ENCODE assay signal across 18 mouse cellular contexts in genomic region chr19:20728278-20728677, GRCm38 (mm10). TPM values are rescaled to one million over a fixed set of nuclear protein-coding genes. Genes with fewer than 3 reads are reported as not detected.
DNase-seq lines count a peak whose midpoint lies in the region; ATAC-seq and TF ChIP-seq lines count a peak whose summit lies in the region.
"Had no signal": no experiment of that assay in that cellular context is flagged by ENCODE, and none has a peak within 500 bp of the region (broad histone marks: within the 10 kb centered on the region; RNA-seq: fewer than 3 reads in every experiment).

No protein-coding gene starts in this region.

- H3K4me1 ChIP-seq in hindbrain, postnatal 0 days (ENCODE audit: insufficient read depth, low read length): no peaks in the 10 kb centered on the region
- no peaks in the 10 kb centered on the region for H3K4me1 ChIP-seq in hindbrain, embryonic 12.5 days
- no peaks in the 10 kb centered on the region for H3K4me1 ChIP-seq in lung, embryonic 14.5 days (ENCODE audit: insufficient read depth)
- 0 out of 2 replicates have a peak, but pooled peaks cover 2% of the 10 kb centered on the region for H3K4me1 ChIP-seq in intestine, embryonic 16.5 days (ENCODE audit: control insufficient read depth, insufficient read depth, low read length)
- H3K4me1 ChIP-seq: heart, embryonic 13.5 days; limb, embryonic 13.5 days; lung, embryonic 15.5 days had no signal

- H3K4me2 ChIP-seq in hindbrain, postnatal 0 days (ENCODE audit: low read depth, low read length): no peak overlapping the region
- H3K4me2 ChIP-seq in hindbrain, embryonic 12.5 days (replicated peaks): no peak overlapping the region
- no peak overlapping the region for H3K4me2 ChIP-seq in lung, embryonic 14.5 days
- no peak overlapping the region for H3K4me2 ChIP-seq in intestine, embryonic 16.5 days (ENCODE audit: low read depth, low read length)
- H3K4me2 ChIP-seq: heart, embryonic 13.5 days; limb, embryonic 13.5 days; lung, embryonic 15.5 days had no signal

- POLR2A ChIA-PET in Patski (lab: Charles Lee): interaction anchor here (2.2 kb wide), 1 partner anchor 277 kb away, joined by 7 read pairs; no protein-coding TSS in a partner anchor

- no peak for TF ChIP-seq CTCF in hindbrain, postnatal 0 days (IDR thresholded peaks at IDR 0.05; ENCODE audit: low read depth)
- TF ChIP-seq CTCF in lung, embryonic 14.5 days (IDR thresholded peaks at IDR 0.05; ENCODE audit: low read depth): peak; percentile 22; the same call in 1 of the 2 replicates
- TF ChIP-seq CTCF in Patski (IDR thresholded peaks at IDR 0.05): peak; percentile 45

- peak; percentile 11 for DNase-seq in hindbrain, postnatal 0 days (ENCODE audit: low spot score)
- DNase-seq in lung, embryonic 14.5 days: peak; percentile 54
- DNase-seq in lung, postnatal 4 days: no peak
- DNase-seq in Patski (ENCODE audit: low read depth, low spot score): no peak
- DNase-seq in urinary bladder, adult 2 months (ENCODE audit: low spot score): no peak
- DNase-seq in kidney, postnatal 14 days: no peak
- DNase-seq: adrenal gland, adult 8-10 months; cerebellum, postnatal 10 days; gastrocnemius, postnatal 14 days; layer of hippocampus, postnatal 36 days; thymus, postnatal 4 days had no signal

- ATAC-seq in hindbrain, postnatal 0 days: no peak
- ATAC-seq in hindbrain, embryonic 12.5 days (ENCODE audit: low FRiP score): no peak
- no peak for ATAC-seq in lung, embryonic 14.5 days (ENCODE audit: insufficient read depth)
- peak; percentile 83 for ATAC-seq in Patski
- 0 out of 2 replicates have a peak, but pooled peaks have one; percentile 55 for ATAC-seq in intestine, embryonic 16.5 days
- ATAC-seq: forebrain, embryonic 14.5 days had no signal

- WGBS in hindbrain, postnatal 0 days: 88% methylated on average over 1 of the region's 1 CpGs
- 88% methylated on average over 1 of the region's 1 CpGs for WGBS in hindbrain, embryonic 12.5 days
- 90% methylated on average over 1 of the region's 1 CpGs for WGBS in lung, embryonic 14.5 days
- 78% methylated on average over 1 of the region's 1 CpGs for WGBS in intestine, embryonic 16.5 days

- in situ Hi-C loops in Patski (cut with MboI; ENCODE audit: low pct_unique_long_range_greater_than_20kb): loop anchor here (10.0 kb wide), 1 partner anchor 363 kb away; no protein-coding TSS in a partner anchor

- H3K4me3 ChIP-seq in hindbrain, postnatal 0 days (ENCODE audit: low read length): no peak overlapping the region
- no peak overlapping the region for H3K4me3 ChIP-seq in hindbrain, embryonic 12.5 days
- H3K4me3 ChIP-seq in lung, embryonic 14.5 days (ENCODE audit: low read depth, low read length): no peak overlapping the region
- H3K4me3 ChIP-seq in intestine, embryonic 16.5 days (ENCODE audit: low read length): no peak overlapping the region
- H3K4me3 ChIP-seq: heart, embryonic 13.5 days; limb, embryonic 13.5 days; lung, embryonic 15.5 days; myocyte had no signal

- no peak overlapping the region for H3K27ac ChIP-seq in hindbrain, postnatal 0 days
- no peak overlapping the region for H3K27ac ChIP-seq in hindbrain, embryonic 12.5 days
- H3K27ac ChIP-seq in lung, embryonic 14.5 days (ENCODE audit: low read depth): no peak overlapping the region
- H3K27ac ChIP-seq in intestine, embryonic 16.5 days (ENCODE audit: low read length): no peak overlapping the region
- H3K27ac ChIP-seq: heart, embryonic 13.5 days; limb, embryonic 13.5 days; lung, embryonic 15.5 days had no signal

- H3K9ac ChIP-seq in hindbrain, postnatal 0 days (replicated peaks; ENCODE audit: low read length): no peak overlapping the region
- H3K9ac ChIP-seq in hindbrain, embryonic 12.5 days: no peak overlapping the region
- no peak overlapping the region for H3K9ac ChIP-seq in lung, embryonic 14.5 days
- no peak overlapping the region for H3K9ac ChIP-seq in intestine, embryonic 16.5 days (ENCODE audit: low read depth, low read length)
- H3K9ac ChIP-seq: heart, embryonic 13.5 days; limb, embryonic 13.5 days; lung, embryonic 15.5 days had no signal

- CTCF ChIA-PET in Patski (lab: Charles Lee): interaction anchor here (0.6 to 3.7 kb wide), 14 partner anchors 10 to 365 kb away, joined by 3 to 27 read pairs (median 4); no protein-coding TSS in a partner anchor

- H3K36me3 ChIP-seq in hindbrain, postnatal 0 days (ENCODE audit: insufficient read depth, low read length): no peaks in the 10 kb centered on the region
- no peaks in the 10 kb centered on the region for H3K36me3 ChIP-seq in hindbrain, embryonic 12.5 days
- H3K36me3 ChIP-seq in lung, embryonic 14.5 days (ENCODE audit: insufficient read depth): no peaks in the 10 kb centered on the region
- no peaks in the 10 kb centered on the region for H3K36me3 ChIP-seq in intestine, embryonic 16.5 days (ENCODE audit: control insufficient read depth, insufficient read depth, low read length)
- H3K36me3 ChIP-seq: heart, embryonic 13.5 days; limb, embryonic 13.5 days; lung, embryonic 15.5 days had no signal

- no peaks in the 10 kb centered on the region for H3K27me3 ChIP-seq in hindbrain, postnatal 0 days (ENCODE audit: insufficient read depth, low read length)
- H3K27me3 ChIP-seq in hindbrain, embryonic 12.5 days: no peaks in the 10 kb centered on the region
- H3K27me3 ChIP-seq in lung, embryonic 14.5 days (ENCODE audit: insufficient read depth, low read length): no peaks in the 10 kb centered on the region
- no peaks in the 10 kb centered on the region for H3K27me3 ChIP-seq in Patski
- no peaks in the 10 kb centered on the region for H3K27me3 ChIP-seq in intestine, embryonic 16.5 days (replicated peaks; ENCODE audit: control insufficient read depth, insufficient read depth, low read length)
- H3K27me3 ChIP-seq: heart, embryonic 13.5 days; limb, embryonic 13.5 days; lung, embryonic 15.5 days had no signal

- H3K9me3 ChIP-seq in hindbrain, postnatal 0 days (ENCODE audit: low read length): no peaks in the 10 kb centered on the region
- H3K9me3 ChIP-seq in hindbrain, embryonic 12.5 days (replicated peaks): no peaks in the 10 kb centered on the region
- H3K9me3 ChIP-seq in lung, embryonic 14.5 days (ENCODE audit: low read depth, low read length): no peaks in the 10 kb centered on the region
- H3K9me3 ChIP-seq in intestine, embryonic 16.5 days (ENCODE audit: control insufficient read depth, low read length): no peaks in the 10 kb centered on the region
- H3K9me3 ChIP-seq: heart, embryonic 13.5 days; limb, embryonic 13.5 days; lung, embryonic 15.5 days had no signal

RNA-seq across cellular contexts. Expression of gene Aldh1a7, which starts 0.9 kb away (rescaled TPM):
- 1.6 TPM in 2 replicates for total RNA-seq in hindbrain, postnatal 0 days (2014; rRNA removed)
- polyA plus RNA-seq in hindbrain, postnatal 0 days (2015; fragmentation: Nextera tagmentation; extraction: Ambion mirVana): 1.7 TPM in 2 replicates
- polyA plus RNA-seq in hindbrain, embryonic 12.5 days (2016; fragmentation: Nextera tagmentation; extraction: Ambion mirVana): 1.3 and 1.4 TPM in 2 replicates
- polyA plus RNA-seq in lung, embryonic 14.5 days (2014; fragmentation: Nextera tagmentation; extraction: Ambion mirVana): 106 and 118 TPM in 2 replicates
- 1.4 TPM for polyA plus RNA-seq in Patski (2021)
- 16.7 and 17.0 TPM in 2 replicates for polyA plus RNA-seq in intestine, embryonic 16.5 days (2015; fragmentation: Nextera tagmentation; extraction: Ambion mirVana)
- 53.1 and 60.6 TPM in 2 replicates for polyA plus RNA-seq in urinary bladder, adult 2 months (2012; rRNA removed)
- polyA plus RNA-seq: myocyte had no signal

Comparison
In these comparisons a context has a peak if more than half of its experiments do, and no peak if none do; other contexts are left out.
1. DNase-seq: peak in hindbrain, postnatal 0 days (single experiment) and lung, embryonic 14.5 days (single experiment); none in lung, postnatal 4 days (0 of 2), Patski (single experiment), urinary bladder, adult 2 months (single experiment) and kidney, postnatal 14 days (single experiment).
2. ATAC-seq: peak in Patski (single experiment) and intestine, embryonic 16.5 days (single experiment); none in hindbrain, postnatal 0 days (single experiment), hindbrain, embryonic 12.5 days (single experiment) and lung, embryonic 14.5 days (single experiment).